Mouse (Mus musculus) cortical plate, adult 2 months (tissue): ENCODE measurements around the gene Pkm.

Experiments
- CTCF ChIP-seq: fragments of 200-500 bp; IDR thresholded peaks from 2 replicates; pipeline ENCODE4 v1.5.1; 2011; ENCODE audit warnings: mild to moderate bottlenecking, control low read depth, low read length; ENCODE audit not compliant: insufficient read depth; ENCODE audit errors: extremely low read depth
- POLR2A ChIP-seq: fragments of 200-500 bp; IDR thresholded peaks from 2 replicates; pipeline ENCODE4 v1.6.1; 2011; ENCODE audit warnings: mild to moderate bottlenecking, low read length, control low read depth; ENCODE audit not compliant: insufficient read depth; ENCODE audit errors: extremely low read depth

DNA sequence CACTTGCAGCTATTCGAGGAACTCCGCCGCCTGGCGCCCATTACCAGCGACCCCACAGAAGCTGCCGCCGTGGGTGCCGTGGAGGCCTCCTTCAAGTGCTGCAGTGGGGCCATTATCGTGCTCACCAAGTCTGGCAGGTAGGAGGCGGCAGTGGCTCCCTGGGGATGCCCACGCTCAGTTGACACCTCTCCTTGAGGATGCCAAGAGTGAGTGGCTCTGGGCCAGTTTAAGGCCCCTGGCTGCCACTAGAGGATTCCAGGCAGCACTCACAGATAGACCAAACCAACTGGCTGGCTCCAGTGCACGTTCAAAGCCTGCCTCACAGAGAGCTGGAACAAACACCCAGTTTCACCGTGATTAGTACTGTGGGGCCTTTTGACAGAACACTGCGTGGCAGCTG lies 19.4 kb downstream of the Pkm start:
- TF ChIP-seq POLR2A (no peak), CTCF (no peak)
